Mouse (Mus musculus): Measurements from ENCODE around the gene Ccr7.

Ccr7 gene

GRCm38 (mm10) chr11:99095759-99096158 is 59.1 kb downstream of the Ccr7 start:
- in situ Hi-C loops (cut with MboI, MseI), result no loop called here

DNA sequence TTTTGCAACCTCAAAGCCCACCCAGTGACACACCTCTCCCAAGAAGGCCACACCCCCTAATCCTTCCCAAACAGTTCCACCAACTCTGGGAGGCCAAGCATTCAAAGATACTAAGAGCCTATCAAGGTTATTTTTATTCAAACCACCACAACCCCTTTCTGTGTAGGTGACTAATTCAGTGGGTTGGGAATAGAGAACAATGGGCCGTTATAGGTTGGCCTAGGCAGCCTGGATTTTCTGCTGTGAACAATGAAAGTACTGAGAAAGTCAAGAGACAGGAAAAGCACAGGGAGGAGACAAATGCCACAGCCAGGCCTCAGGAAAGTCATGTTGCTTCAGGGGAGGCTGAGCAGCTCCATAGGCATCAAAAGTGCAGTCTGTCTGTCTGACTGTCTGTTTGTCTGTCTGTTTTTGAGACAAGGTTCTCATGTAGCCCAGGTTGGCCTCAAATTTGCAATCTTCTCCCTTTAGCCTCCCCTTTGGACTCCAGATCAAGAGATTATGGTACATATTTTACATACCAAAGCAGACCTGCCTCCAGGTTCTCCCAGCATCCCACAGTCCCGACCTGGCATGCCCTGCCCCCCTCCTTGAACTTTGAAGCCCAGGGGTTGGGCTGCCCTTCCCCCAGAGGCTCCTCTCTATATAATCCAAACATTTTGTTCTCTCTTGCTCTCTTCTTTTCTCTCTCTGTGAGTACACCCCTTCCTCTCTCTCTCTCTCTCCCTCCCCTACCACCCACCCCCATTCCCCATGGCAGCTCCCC is 59.8 kb downstream of the Ccr7 start:
- in situ Hi-C loops (cut with MboI, MseI), result no loop called here

All from T-helper 2 cell (primary cell).